Mouse (Mus musculus) right cerebral cortex, postnatal 36 days (tissue): ENCODE data around the gene Erp27.

Source experiments
- DNase-seq, 2 experiments: peaks; one replicate each; pipeline ENCODE4 v3.0.0; 2022; ENCODE audit warnings: low spot score in 2 of 2, mixed read lengths in 1 of 2

Erp27 gene

DNA sequence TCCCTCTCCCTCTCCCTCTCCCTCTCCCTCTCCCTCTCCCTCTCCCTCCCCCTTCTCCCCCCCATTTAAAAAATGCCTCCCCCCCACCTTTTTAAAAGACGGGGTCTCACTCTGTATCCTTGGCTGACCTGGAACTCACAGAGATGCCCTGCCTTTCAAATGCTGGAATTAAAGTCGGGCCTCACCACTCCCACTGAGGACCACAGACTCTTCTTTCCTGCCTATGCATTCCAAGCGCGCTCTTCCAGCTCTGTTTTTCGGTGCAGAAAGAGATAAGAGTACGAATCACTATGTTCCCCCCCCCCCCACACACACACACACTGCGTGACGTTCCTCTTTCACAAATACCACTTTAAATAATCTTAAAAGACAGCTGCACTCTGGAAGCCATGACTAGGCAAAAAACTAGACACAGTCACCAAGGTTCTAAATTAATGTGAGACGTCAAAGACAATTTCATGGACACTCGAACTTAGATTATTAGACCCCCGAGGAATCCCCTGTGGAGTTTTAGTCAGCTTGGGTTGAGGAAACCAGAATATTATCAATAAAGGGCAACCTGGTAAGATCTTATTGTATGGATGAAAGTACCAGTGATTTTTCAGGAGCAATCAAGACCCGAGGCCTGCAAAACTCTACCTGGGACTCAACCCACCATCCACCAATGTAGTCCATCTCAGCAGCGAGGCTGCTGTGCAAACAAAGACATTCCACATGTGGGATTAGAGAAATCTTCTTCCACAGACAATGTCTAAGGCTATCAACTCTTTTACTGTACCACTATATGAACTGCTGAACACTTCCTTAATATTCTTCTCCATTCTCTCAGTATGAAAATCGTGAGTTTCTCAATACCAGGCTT is 17.6 kb upstream of the Erp27 start:
- DNase-seq: no peak

DNA sequence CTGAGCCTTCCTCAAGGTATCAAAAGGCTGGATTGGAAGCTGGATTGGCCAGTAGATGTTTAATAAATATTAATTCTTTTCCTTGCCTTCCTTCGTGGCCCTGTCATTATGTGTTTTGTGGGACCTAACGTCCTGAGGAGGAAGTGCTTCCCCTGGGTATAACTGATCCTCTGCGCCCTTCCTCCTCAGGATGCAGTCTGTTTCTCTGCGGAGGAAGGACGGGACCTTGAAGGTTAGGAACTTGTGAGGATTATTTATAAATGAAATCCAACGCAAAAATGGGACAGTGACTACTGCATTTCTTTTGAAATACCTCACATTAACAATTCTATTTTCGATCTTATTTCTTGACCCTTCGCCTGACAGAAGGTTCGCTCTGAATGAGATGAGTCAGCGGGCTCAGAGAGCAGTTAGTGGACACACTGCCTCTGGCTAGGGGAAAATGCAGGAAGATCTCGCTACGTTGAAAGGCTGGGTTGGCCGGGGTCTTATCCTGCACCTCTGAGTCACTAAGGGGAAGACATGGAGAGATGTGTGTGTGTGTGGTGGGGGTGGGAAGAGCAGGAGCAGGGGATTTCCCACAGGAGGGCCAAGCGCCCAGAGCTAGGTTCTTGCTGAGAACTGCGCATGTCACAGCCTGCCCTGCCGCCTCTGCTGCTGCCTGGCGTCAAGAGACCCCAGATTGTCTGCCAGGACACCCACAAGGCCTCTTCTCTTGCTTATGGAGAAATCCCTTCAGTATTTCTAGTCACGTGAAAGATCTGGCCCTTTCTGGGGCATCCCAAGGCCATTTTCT is 16.5 kb upstream of the Erp27 start:
- DNase-seq: no peak

DNA sequence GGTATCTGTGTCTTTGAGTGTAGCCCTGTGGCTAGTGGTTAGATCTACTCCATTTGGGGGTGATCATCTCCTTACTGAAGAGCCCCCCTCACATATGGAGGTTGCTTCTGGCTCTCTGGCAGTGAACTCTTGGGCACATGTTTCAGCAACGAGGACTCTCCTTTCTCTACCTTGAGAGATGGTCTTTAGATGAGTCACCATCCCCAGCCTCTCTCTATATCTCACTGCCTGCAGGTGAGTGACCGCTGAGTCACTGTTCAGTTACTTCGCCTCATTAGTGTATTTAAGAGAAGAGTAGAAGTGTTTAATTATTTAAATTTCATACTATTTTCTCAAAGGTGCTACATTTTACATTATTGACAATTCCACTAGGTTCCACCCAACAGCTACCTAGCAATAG is 15.1 kb upstream of the Erp27 start:
- DNase-seq: no peak

DNA sequence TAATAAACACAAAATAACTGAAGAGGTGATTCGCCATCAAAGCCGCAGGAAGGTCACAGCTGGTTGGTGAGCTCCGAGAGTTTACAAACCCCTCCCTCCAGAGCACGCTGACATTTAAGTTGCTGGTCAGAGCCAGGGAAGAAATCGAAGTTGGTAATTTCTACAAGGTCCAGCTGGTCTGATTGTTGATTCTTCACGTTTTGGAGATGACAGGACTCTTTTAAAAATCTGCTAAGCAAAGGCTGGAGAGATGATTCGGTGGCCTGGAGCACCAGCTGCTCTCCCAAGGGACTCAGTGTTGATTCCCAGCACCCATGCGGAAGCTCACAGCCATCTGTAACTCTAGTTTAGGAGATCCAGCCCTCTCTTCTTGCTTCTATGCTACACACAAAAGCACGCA is 14.4 kb upstream of the Erp27 start:
- DNase-seq: no peak

DNA sequence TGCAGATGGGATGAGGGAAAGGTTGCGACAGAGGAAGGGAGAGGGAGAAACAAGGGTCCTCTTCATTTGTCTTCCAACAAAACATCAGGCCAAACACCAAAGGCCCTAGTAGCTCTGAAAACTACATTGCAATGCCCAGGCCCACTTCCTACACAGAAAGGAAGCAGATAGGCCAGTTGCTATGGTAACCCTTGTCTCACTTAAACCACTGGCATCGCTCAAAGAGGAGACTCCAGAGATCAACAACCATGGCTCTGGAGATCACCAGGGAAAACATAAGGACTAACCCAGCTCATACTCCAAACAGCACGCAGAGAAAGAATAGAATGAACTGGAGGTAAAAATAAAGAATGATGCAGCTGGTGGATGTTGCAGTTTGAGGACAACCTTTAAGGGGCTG is 13.3 kb upstream of the Erp27 start:
- DNase-seq: no peak

DNA sequence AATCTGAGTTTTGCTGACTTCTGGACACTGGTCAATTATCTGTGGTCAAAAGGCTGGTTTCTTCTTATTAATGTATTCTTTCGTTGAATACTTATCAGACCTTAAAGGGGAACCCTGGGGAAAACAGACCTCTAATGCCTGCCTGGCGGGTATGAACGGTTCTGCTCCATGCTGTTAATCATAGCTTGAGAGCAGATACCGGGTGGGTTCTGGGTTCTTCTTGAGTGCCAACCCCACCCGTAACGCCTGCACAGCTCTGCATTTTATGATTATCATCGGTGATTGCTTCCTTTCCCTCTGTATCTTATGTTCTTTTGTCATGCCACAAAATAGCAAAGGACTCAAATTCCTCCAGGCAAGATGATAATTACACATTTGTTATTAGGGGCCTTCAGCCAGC is 12.1 kb upstream of the Erp27 start:
- DNase-seq: no peak

DNA sequence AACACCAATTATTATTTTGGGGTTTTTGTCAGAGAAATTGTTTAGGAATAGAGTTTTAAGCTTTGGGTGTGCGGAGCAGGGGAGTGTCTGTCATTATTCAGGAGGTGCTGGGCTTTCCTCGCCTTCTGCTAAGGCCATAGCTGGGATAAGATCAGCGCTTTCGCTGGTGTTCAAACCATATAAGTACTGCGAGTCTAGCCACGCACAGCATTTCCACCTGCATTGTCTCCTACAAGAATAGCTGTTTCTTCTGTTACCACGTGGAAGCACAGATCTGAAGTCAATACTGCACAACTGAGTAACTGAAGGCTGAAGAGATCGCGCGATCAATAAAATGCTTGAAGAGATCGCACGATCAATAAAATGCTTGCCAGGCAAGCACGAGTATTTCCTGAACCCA is 9.3 kb upstream of the Erp27 start:
- no peak for DNase-seq

DNA sequence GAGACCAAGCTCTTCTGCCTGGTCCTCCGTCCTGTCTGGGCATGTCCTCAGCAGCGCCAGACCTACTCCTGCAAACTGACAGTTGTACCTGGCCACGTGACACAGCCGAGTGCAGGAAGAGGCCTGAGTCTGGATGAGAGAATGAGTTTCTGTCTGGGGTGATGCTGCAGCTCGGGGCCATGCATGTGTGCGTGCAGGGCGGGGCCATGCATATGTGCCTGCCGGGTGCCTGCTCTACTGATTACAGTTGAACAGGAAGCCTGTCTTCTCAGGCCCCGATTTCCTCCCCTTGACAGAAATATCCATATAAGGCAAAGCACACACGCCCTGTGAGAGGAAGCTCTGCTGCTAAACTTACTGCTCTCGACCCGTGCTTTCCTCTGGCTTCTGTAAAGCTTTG is 8.7 kb upstream of the Erp27 start:
- no peak for DNase-seq

DNA sequence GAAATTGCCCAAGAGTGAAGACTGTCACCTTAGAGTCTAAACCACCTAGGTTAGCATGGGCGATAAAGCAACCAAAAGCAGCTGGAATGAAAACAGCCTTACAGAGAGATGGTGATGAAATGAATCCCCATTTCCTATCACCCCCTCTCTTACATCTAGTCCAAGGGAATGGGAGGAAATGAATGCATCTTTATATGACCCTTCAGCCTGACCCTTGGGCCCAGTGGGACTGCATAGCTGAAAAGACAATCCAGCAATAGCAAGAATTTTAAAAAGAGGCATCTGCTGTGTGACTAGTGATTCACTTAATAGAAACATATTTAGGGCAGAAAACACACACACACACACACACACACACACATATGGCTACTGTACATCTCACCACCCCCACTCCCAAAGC is 5.6 kb upstream of the Erp27 start:
- DNase-seq: no peak

DNA sequence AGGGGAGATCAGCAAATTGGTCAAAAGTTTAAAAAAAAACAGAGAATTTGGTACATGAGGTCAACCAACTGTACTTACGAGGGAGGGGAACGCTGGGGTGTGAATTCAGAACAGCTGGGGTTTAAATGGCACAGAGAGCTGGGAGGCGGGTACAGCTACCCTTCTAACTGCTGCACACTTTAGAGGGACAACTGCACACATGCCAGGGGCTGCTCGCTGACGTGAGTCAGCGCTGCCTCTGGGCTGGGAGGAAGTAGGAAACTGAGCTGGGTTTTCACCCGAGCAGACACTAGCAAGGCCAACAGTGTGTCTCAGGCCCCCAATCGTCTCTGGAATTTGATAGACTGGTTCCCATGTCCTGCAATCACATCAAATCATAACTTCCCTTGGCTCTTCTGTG is 3.1 kb upstream of the Erp27 start:
- no peak for DNase-seq

DNA sequence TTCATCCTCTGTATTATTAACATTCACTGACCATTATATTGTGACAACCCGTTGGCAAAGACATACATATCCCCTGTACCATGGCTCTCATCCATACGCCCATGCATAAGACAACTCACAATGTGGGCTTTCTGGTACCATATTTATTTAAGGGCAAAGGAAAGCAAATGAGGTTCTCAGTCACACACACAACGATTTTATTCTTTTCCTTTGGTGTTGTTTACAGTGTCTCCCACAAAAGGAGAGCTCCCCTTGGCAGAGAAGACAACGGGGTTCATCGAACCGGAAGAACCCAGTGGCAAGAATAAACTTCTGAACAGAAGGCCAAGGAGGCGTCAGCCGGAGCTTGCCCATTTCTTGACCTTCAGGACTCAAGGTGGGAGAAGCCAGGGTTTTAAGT is 1.6 kb upstream of the Erp27 start, which contains the start of gene Pde6h:
Gene Pde6h (plus strand): TSS at position 301 of the 400 bp plus-strand sequence.
- no peak for DNase-seq

DNA sequence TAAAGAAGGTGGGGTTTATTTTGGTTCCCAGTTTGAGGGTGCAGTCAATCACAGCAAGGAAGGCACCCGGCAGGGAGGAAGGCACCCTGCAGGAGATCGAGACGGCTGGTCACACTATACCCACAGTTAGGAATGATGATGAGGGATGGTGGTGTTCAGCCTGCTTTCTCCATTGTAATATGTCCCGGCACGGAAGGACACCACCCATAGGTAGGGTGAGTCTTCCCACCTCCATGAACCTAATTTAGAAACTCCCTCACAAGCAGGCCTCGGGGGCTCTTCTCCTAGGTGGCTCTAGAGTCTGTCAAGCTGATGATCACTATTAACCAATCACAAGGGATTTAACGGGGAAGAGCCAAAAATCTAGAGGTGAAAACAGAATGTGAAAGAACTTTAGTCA is 891 bp upstream of the Erp27 start:
- DNase-seq: no peak

DNA sequence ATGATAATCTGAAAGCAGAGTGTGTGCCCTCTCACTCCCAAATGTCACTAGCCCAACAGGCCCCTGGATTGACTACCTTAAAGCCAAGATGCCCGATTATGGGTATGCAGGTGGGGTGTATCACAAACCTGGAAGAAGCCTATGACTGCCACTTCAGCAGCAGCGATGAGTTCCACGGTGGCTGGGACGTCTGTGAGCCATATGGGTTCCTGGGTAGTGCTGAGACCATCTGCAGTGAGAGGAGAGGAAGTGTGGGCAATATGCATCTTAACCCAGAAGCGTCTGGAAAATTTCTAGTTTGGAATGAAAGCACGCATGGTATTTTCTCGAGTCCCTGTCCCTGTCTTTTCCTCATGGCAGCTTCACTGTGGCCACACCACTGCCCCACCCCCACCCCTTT is 379 bp downstream of the Erp27 start:
- DNase-seq: peak in 1 of 2 experiments; percentile 22

DNA sequence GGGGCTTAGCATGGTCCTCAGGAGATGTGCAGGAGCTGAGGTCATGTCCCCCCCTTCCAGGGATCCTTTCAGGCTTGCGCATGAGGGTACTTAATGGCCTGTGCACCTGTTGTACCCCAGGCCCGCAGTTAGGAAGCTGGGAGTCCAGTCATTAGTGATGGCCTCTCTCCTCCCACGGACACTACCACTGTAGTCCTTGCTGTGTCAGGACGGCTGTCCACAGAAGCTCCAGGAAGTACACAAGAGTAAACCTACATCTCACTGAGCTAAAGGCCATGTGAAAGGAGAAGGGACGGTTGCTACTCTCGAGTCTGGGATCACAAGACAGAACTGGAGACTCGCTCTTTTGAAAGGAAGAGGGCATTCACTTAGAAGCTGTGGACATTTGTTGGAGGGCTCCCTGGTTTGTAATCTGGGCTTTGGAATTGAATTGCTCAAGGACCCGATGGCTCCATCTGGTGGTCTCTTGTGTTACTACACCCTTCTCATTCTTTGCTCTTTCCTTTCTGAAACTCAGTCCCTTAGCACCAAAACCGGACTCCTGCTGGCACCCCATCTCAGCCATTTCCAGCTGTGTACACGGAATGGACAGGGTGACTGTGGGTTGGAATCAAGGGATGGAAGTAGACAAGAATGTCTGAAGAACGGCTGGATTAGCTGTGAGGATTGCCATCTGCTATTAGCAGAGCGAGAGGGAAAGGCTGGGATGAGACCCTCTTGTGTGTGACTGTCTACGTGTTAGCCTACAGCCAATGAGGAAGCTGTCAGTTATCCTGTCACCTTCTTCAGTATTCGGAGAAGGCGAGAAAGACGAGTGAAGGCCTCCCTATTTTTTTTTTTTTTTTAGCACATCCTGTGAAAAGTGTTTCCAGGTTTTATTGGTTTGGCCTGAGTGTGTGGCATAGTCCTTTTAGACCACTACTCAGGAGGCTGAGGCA is 1.4 kb downstream of the Erp27 start:
- DNase-seq: peak; percentile 50 to 66

DNA sequence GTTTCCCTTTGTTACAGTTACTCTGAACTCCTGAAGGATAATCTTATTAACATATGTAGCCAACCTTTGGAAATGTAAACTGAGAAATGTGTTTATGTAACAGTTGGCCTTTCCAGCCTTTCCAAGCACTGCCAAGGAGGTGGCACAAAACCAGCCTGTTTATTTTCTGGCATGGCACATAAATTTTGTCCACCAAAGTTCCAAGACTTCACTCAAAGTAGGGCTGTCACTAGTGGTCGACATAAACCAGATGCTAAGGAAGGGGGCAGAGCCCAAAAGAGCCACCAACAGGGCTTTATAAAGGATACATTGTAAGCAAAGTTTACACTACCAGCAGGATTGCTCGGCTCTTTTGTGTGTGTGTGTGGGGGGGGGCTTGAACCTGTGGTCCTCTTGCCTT is 4.1 kb downstream of the Erp27 start:
- DNase-seq: no peak

DNA sequence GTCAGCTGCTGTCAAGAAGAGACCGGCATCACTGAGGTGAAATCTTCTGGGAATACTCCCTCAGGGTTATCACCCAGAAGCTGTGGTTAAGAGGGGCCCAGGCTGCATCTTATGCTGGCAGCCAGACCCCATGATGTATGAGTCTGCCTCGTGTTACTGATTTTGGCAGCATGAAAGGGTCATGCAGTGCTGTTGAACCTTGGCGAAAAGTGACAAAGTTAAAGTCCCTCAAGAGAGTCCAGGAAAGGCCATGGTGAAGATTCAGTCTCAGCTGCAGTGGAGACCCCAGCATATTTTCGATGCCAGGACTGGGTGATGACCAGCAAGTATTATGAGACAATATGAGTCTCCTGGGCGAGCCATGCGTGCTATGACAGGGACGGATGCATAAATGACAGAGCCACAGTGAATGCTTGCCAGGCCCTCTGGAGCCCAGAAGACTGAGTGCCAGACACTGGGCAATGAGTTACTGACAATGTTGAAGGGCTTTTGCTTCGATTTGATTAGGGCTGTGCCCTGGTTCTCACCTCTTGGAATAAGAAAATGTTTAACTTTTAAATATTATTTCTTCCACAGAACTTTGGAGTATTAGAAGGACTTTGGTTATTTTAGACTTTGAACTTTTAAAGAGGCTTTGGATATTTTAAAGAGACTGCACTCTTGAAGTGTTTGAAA is 6.1 kb downstream of the Erp27 start:
- no peak for DNase-seq

DNA sequence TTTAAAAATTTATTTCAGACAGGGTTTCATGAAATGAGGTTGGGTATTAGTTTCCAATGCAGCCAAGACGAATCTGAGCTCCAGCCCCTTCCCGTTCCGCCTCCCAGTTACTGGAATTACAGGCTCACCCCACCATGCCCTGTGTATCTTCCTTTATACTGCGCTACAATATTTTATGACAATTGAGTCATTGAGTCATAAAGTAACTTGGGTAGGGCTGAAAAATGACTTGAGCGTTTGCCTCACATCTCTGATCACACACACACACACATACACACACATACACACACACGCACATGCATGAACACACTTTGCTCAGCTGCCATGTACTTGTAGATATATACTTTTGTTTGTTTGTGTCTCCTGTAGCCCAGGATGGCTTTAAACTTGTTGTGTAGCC is 7.7 kb downstream of the Erp27 start:
- DNase-seq: no peak

DNA sequence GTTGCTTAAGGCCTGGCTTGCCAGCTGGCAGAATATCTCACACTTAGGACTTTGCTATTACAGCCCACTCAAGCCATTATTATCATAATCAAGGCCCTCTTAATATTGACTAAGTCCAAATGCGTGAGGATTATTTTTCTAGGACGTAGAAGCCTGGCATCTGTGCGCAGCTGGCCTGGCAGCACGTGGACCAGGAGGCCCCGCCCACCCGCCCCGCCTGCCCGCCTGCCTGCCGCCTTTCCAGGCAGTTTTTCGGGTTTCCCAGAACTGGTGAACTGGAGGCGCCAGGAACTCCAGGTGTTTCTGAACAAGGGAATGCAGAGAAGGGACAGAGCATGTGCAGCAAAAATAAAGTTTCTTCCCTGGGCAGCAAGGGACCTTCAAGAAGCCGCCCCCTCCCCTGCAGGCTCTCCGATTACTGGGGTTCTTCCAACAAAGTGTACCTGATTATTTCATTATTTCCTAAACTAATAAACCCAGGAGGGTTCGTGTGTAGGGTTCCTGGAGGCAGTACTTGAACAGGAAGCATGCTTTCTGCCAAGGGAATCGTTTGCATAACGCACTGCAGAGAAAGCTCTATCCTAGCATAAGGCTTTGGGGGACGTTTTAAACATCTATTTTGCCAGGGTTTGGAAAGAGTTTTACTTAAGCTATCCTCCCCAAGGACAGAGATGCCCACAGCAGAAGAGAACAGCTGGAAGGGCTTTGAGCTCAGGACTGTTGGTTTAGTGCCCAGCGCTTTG is 8.4 kb downstream of the Erp27 start:
- no peak for DNase-seq

DNA sequence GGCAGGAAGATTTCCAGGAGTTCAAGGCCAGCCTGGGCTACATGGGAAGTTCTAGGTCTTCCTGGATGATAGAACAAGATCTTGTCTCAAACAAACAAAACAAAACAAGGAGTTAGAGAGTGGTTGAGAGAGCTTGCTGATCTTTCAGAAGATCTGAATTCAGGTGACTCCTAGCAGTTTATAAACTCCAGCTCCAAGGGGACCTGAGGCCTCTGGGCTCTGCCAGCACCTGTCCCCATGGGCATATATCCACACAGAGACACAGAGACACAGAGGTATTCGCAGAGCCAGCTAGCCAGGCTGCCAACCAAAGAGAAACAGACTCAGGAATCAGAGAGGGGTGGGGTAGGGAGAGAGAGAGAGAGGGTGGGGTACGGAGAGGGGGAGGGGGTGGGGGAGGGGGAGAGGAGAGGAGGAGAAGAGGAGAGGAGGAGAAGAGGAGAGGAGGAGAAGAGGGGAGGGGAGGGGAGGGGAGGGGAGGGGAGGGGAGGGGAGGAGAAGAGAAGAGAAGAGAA is 9.2 kb downstream of the Erp27 start:
- DNase-seq: no peak

DNA sequence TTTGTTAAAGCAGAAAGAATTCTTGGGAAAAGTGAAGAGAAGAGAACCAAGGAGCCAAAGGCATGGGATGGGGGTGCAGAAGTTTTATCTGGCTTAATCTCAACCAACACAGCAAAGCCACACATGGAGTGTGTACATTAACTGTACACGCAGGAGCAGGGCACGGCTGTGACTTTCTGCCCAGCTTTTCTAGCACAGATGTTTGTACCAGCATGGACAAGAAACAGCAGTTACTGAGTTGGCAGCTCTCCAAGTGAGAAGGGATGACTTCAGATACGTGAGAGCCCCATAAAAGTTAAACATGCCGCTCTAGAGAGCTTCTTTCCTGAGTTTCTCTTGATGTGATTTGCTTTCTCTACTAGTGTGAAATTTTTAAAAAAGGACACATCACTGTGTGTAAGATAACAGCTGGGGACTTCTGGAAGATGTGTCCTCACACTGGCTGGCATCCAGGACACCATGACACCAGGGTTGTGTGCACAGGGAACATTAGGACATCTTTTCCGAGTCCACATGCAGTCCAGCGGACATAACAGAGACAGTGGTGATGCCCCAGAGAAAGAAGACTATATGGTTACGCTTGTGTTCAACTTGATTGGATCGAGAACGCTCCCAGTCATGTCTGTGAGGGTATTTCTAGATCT is 11.6 kb downstream of the Erp27 start:
- DNase-seq: no peak
